Mouse (Mus musculus): Measurements from ENCODE around the gene Treh.

Gene Treh

DNA sequence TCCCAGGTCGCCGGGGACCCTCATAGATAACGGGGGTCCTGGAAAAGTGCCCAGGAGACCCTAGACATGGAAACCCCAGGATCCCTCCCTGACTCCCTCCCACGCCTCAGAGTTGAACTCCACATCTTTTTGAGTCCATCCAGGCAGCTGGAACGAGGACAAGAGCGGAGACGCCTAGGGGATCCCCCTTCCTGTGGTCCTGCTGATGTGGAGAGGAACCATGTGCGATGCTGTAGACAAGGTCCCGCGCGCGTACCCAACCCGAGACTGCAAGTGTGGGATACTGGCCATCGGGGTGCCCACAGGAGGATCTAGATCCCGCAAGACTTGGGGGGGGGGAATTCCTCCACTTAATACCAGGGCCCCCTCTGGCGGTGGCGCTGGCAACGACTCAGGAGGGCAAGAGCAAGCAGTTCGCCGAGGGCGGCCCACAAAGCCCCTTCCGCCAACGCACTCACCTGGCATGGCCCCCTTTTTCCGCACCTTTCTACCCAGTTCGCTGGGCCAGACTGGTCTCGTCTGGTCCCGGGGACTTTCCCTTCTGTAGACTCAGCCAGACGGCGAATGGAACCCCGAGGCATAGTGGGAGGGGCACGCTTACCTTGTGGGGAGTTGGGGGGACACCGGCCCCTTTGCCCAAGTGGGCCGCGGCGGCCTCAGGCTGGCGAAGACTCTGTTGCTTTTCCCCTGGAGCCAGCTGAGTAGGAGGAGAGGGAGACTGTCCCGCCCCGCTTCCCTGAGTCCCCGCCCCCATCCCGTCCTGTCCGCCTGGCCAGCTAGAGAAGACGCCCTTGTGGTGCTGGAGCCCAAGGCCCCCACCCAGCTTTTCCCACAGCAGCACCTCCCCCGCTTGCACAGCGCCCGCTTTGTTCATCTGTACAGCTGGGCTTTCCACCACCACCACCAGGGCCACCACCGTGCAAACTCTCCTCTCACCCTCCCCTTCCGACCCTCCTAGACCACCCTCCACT is 61.8 kb downstream of the Treh start, which contains the start of gene Phldb1:
Phldb1 (minus strand) TSS at position 675 of the 971 bp plus-strand sequence.
- no peak for DNase-seq (ENCODE audit: low read depth, low spot score)

DNA sequence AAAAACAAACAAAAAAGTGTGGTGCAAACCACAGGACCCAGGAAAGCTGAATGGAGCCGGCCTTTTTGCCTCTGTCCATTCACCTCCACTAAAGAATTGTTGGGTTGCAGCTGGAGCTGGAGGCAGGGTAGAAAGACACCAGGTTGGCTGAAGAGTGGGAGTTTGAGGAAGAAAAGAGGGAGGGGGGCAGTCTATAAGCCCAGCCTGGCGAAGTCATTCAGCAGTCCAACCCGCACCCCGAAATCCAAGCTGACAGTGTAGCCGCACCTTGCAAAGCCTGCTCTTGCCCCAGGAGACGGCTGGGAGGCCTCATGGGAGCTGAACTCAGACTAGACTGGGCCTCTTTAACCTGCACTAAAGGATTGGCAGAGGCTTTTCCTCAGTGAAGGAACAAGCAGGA is 62.9 kb downstream of the Treh start:
- DNase-seq (ENCODE audit: low read depth, low spot score): no peak
